Mouse (Mus musculus): ENCODE data around the gene Map3k9.

DNA sequence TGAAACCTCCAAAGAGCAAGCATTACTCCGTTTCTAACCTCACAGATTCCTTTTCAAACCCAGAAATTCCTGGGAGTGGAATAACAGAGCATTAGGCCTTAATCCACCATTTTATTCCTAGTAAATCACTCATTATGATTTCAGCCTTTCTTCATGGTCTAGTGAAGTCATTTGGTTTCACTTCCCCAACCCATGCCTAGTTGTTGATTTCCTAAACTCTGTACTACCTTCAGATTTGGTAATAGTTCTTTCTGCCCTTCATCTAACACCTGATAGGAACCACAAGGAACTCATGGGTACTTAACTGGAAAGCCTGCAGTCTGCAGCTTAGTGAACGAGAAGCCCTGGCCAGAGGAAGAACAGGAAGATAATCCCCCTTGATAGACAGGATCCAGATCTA, 105.4 kb downstream of the Map3k9 start:
- TF ChIP-seq CTCF (IDR thresholded peaks at IDR 0.05; ENCODE audit: extremely low read depth, insufficient read length, insufficient replicate concordance, low read depth, low read length) (no peak), POLR2A (IDR thresholded peaks at IDR 0.05; ENCODE audit: low read depth, low read length) (no peak)
